Mouse (Mus musculus): Measurements from ENCODE around the gene Cacna2d2. TPM values are rescaled to one million over a fixed set of nuclear protein-coding genes. Genes with fewer than 3 reads are reported as not detected.

Cacna2d2 gene
- polyA plus RNA-seq, 1 experiment from 2014 or later = 0.64 TPM

DNA sequence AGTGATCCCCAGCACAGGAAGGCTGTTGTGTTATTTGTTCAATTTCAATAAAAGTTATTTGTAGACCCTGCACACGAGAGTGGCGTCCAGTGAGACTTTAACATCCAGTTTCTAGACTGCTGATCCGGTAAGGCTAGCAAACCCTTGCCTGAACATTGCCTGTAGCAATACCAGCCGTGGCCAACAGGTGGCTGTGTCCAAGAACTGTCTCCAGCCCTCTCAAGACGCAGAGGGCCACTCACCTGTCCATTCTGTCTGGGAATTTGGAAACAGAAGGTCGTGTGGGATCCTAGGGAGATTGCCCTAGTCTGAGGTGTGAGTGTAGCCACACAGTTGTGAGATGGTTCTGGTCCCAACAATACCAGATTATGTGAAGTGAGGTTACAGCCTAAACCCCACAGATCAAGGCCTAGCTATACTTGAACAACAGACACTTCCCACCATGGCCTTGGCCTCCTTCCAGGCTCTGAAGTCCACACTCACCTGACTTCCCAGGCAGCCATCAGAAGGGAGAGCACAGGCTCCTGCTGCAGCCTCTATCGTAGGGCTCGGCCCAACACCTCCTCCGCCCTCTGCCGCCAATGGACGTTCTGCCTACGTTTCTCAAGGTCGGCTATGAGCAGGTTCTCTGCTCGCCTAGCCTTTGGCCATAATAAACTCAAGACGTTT lies 166.8 kb downstream of the Cacna2d2 start:
- H3K4me1 ChIP-seq (replicated peaks; ENCODE audit: insufficient read depth, low read length) = peaks cover 31% of the 10 kb centered on the region
- peak; percentile 82 for TF ChIP-seq CTCF (IDR thresholded peaks at IDR 0.05; ENCODE audit: low read depth)
- no peaks in the 10 kb centered on the region for H3K27me3 ChIP-seq (ENCODE audit: insufficient read depth, low read length)
- no peaks in the 10 kb centered on the region for H3K9me3 ChIP-seq (replicated peaks; ENCODE audit: low read length)
- peak; percentile 85 for DNase-seq (ENCODE audit: low spot score)
- no peak for ATAC-seq (replicated peaks; ENCODE audit: low FRiP score, low read depth)
- peak overlapping the region; percentile 95 for H3K27ac ChIP-seq
- H3K36me3 ChIP-seq (ENCODE audit: insufficient read depth, low read length) = peaks cover 12% of the 10 kb centered on the region
- H3K4me2 ChIP-seq (ENCODE audit: low read length) = peak overlapping the region; percentile 34
- no peak overlapping the region for H3K4me3 ChIP-seq (replicated peaks; ENCODE audit: low read depth, low read length)
- H3K9ac ChIP-seq (ENCODE audit: low read depth, low read length) = no peak overlapping the region
- 44% methylated on average over 15 of the region's 15 CpGs for WGBS

- Histone ChIP-seq H3K36me3 (ENCODE audit: insufficient read depth, low read length) (peaks cover 10% of the 10 kb centered on the region; the same call in 1 of the 2 replicates), H3K4me1 (replicated peaks; ENCODE audit: insufficient read depth, low read length) (peaks cover 34% of the 10 kb centered on the region), H3K27ac (peak overlapping the region; percentile 95), H3K9me3 (replicated peaks; ENCODE audit: low read length) (no peaks in the 10 kb centered on the region), H3K27me3 (ENCODE audit: insufficient read depth, low read length) (no peaks in the 10 kb centered on the region), H3K4me3 (replicated peaks; ENCODE audit: low read depth, low read length) (no peak overlapping the region), H3K9ac (ENCODE audit: low read depth, low read length) (no peak overlapping the region), H3K4me2 (ENCODE audit: low read length) (peak overlapping the region; percentile 78)
- TF ChIP-seq CTCF (IDR thresholded peaks at IDR 0.05; ENCODE audit: low read depth) = no peak
- peak; percentile 66 for DNase-seq (ENCODE audit: low spot score)
- 59% methylated on average over 3 of the region's 3 CpGs for WGBS
- ATAC-seq (replicated peaks; ENCODE audit: low FRiP score, low read depth) = 0 out of 2 replicates have a peak, but pooled peaks have one; percentile 1
These were observed 167.4 kb downstream of the Cacna2d2 start for GRCm38 (mm10) chr9:107566855-107567254.

DNA sequence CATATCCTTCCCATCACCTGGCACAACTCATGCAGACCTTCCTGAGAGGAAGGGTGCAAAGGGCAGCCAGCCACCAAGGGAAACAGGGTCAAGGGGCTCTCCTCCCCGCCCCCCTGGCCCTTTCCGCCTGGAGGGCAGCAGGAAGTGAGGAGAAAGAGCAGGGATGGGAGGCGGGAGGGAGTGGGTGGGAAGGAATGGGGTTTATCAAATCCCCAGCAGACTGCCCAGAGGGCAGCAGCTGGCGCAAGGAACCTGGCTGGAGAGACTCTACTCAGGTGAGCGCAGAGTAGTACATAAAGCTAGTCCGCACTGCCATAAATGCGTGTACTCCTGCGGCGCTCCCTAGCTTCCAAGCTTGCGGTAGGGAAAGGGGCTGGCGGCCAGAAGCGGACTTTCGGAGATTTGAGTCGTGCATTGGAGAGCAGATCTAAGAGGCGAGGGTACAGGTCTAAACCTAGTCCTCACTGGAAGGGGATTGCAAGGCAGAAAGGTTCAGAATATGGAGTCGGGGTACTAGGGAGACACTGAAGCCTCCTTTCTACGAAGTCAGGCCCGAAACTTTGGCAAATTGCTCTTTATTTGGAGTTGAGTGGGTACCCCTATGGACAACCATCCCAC lies 168.4 kb downstream of the Cacna2d2 start, which contains the start of gene Hyal2:
Gene Hyal2, plus strand, starts transcription at position 244 of the 618 bp plus-strand sequence.
- no peaks in the 10 kb centered on the region for H3K27me3 ChIP-seq (ENCODE audit: insufficient read depth, low read length)
- H3K9ac ChIP-seq (ENCODE audit: low read depth, low read length) = peak within 1 kb of the TSS; percentile 74
- DNase-seq (ENCODE audit: low spot score) = peak; percentile 53
- H3K27ac ChIP-seq = peak within 1 kb of the TSS; percentile 95
- H3K4me2 ChIP-seq (ENCODE audit: low read length) = peak within 1 kb of the TSS; percentile 78
- no peak for ATAC-seq (replicated peaks; ENCODE audit: low FRiP score, low read depth)
- H3K36me3 ChIP-seq (ENCODE audit: insufficient read depth, low read length) = peaks cover 14% of the 10 kb centered on the region
- no peaks in the 10 kb centered on the region for H3K9me3 ChIP-seq (replicated peaks; ENCODE audit: low read length)
- TF ChIP-seq CTCF (IDR thresholded peaks at IDR 0.05; ENCODE audit: low read depth) = peak; percentile 2; the same call in 1 of the 2 replicates
- H3K4me3 ChIP-seq (replicated peaks; ENCODE audit: low read depth, low read length) = peak within 1 kb of the TSS; percentile 74
- WGBS = 5% methylated on average over 18 of the region's 18 CpGs
- H3K4me1 ChIP-seq (replicated peaks; ENCODE audit: insufficient read depth, low read length) = peaks cover 34% of the 10 kb centered on the region

- Histone ChIP-seq H3K4me3 (replicated peaks; ENCODE audit: low read depth, low read length) (peak overlapping the region; percentile 74), H3K36me3 (ENCODE audit: insufficient read depth, low read length) (peaks cover 20% of the 10 kb centered on the region), H3K9ac (ENCODE audit: low read depth, low read length) (peak overlapping the region; percentile 74), H3K9me3 (replicated peaks; ENCODE audit: low read length) (no peaks in the 10 kb centered on the region), H3K27ac (peak overlapping the region; percentile 95), H3K4me2 (ENCODE audit: low read length) (peak overlapping the region; percentile 78), H3K27me3 (ENCODE audit: insufficient read depth, low read length) (no peaks in the 10 kb centered on the region), H3K4me1 (replicated peaks; ENCODE audit: insufficient read depth, low read length) (peaks cover 34% of the 10 kb centered on the region)
- TF ChIP-seq CTCF (IDR thresholded peaks at IDR 0.05; ENCODE audit: low read depth) = no peak; the same call in 1 of the 2 replicates
- DNase-seq (ENCODE audit: low spot score) (peak; percentile 94), ATAC-seq (replicated peaks; ENCODE audit: low FRiP score, low read depth) (peak; percentile 72)
- under 1% methylated on average over 41 of the region's 41 CpGs for WGBS
These were observed 169.2 kb downstream of the Cacna2d2 start for GRCm38 (mm10) chr9:107568331-107569261.

GRCm38 (mm10) chr9:107569270-107569669 lies 169.9 kb downstream of the Cacna2d2 start:
- Histone ChIP-seq H3K27me3 (ENCODE audit: insufficient read depth, low read length) (no peaks in the 10 kb centered on the region), H3K4me1 (replicated peaks; ENCODE audit: insufficient read depth, low read length) (peaks cover 29% of the 10 kb centered on the region), H3K9me3 (replicated peaks; ENCODE audit: low read length) (no peaks in the 10 kb centered on the region), H3K4me3 (replicated peaks; ENCODE audit: low read depth, low read length) (peak overlapping the region; percentile 74), H3K36me3 (ENCODE audit: insufficient read depth, low read length) (peaks cover 21% of the 10 kb centered on the region), H3K4me2 (ENCODE audit: low read length) (peak overlapping the region; percentile 78), H3K9ac (ENCODE audit: low read depth, low read length) (peak overlapping the region; percentile 74), H3K27ac (peak overlapping the region; percentile 95)
- WGBS = 0% methylated on average over 23 of the region's 23 CpGs
- peak; percentile 34 for ATAC-seq (replicated peaks; ENCODE audit: low FRiP score, low read depth)
- peak; percentile 43 for DNase-seq (ENCODE audit: low spot score)
- no peak for TF ChIP-seq CTCF (IDR thresholded peaks at IDR 0.05; ENCODE audit: low read depth)

GRCm38 (mm10) chr9:107570016-107570415 lies 170.6 kb downstream of the Cacna2d2 start:
- peak overlapping the region; percentile 74 for H3K4me3 ChIP-seq (replicated peaks; ENCODE audit: low read depth, low read length)
- H3K9me3 ChIP-seq (replicated peaks; ENCODE audit: low read length) = no peaks in the 10 kb centered on the region
- H3K9ac ChIP-seq (ENCODE audit: low read depth, low read length) = peak overlapping the region; percentile 74
- TF ChIP-seq CTCF (IDR thresholded peaks at IDR 0.05; ENCODE audit: low read depth) = no peak
- peaks cover 25% of the 10 kb centered on the region for H3K36me3 ChIP-seq (ENCODE audit: insufficient read depth, low read length)
- DNase-seq (ENCODE audit: low spot score) (no peak), ATAC-seq (replicated peaks; ENCODE audit: low FRiP score, low read depth) (no peak)
- peak overlapping the region; percentile 95 for H3K27ac ChIP-seq
- H3K4me1 ChIP-seq (replicated peaks; ENCODE audit: insufficient read depth, low read length) = peaks cover 29% of the 10 kb centered on the region
- H3K27me3 ChIP-seq (ENCODE audit: insufficient read depth, low read length) = no peaks in the 10 kb centered on the region
- WGBS = 31% methylated on average over 13 of the region's 13 CpGs
- peak overlapping the region; percentile 78 for H3K4me2 ChIP-seq (ENCODE audit: low read length)

All from kidney, postnatal 0 days (tissue).